Mouse (Mus musculus) layer of hippocampus, postnatal 10 days (tissue): ENCODE results near the gene Ppm1n. TPM values are rescaled to one million over a fixed set of nuclear protein-coding genes. Genes with fewer than 3 reads are reported as not detected.
"Not testable (repeated sequence)": the region's sequence is repeated elsewhere in the genome, so short reads cannot be mapped to it uniquely, and the experiment has no call there.

Experiments used
- DNase-seq, 2 experiments: peaks; one replicate each; pipeline ENCODE4 v3.0.0; 2021; ENCODE audit warnings: low spot score in 2 of 2
- total RNA-seq, 2 experiments: library from RNA; stranded (reverse); gene quantifications; 2 replicates each; pipeline ENCODE4 v1.2.3; 2021

The Ppm1n gene
- total RNA-seq, 2 experiments from 2014 or later: 0.31 TPM; not detected in 1

- no peak for DNase-seq
These were observed 3.5 kb upstream of the Ppm1n start for GRCm38 (mm10) chr7:19283406-19283804.

- DNase-seq: peak; percentile 64 to 76
These were observed 3.0 kb upstream of the Ppm1n start for GRCm38 (mm10) chr7:19282791-19283405.

GRCm38 (mm10) chr7:19282385-19282784 is 2.5 kb upstream of the Ppm1n start, which contains the start of gene Rtn2:
Gene Rtn2, plus strand, starts transcription at chr7:19282624.
- peak; percentile 82 to 89 for DNase-seq

GRCm38 (mm10) chr7:19281680-19282304 is 1.9 kb upstream of the Ppm1n start:
- DNase-seq: not testable (repeated sequence)

- no peak for DNase-seq
These were observed 812 bp downstream of the Ppm1n start for GRCm38 (mm10) chr7:19279052-19279451.

- DNase-seq: no peak
These were observed 3.6 kb downstream of the Ppm1n start for GRCm38 (mm10) chr7:19276253-19276652.

- peak; percentile 42 to 59 for DNase-seq
These were observed 7.6 kb downstream of the Ppm1n start for GRCm38 (mm10) chr7:19272173-19272764.

GRCm38 (mm10) chr7:19271238-19272172 is 8.4 kb downstream of the Ppm1n start, which contains the start of gene Vasp:
Gene Vasp, minus strand, starts transcription at chr7:19271817.
- DNase-seq: peak; percentile 76 to 83

- DNase-seq: no peak
These were observed 9.2 kb downstream of the Ppm1n start for GRCm38 (mm10) chr7:19270509-19271237.

GRCm38 (mm10) chr7:19269721-19270441 is 10.0 kb downstream of the Ppm1n start:
- DNase-seq: peak in 1 of 2 experiments; percentile 50

GRCm38 (mm10) chr7:19268993-19269681 is 10.7 kb downstream of the Ppm1n start:
- DNase-seq: no peak

- DNase-seq: no peak
These were observed 12.8 kb downstream of the Ppm1n start for GRCm38 (mm10) chr7:19267051-19267450.

- DNase-seq: no peak
These were observed 13.7 kb downstream of the Ppm1n start for GRCm38 (mm10) chr7:19265928-19266822.

- DNase-seq: no peak
These were observed 14.7 kb downstream of the Ppm1n start for GRCm38 (mm10) chr7:19265147-19265546.

- no peak for DNase-seq
These were observed 21.5 kb downstream of the Ppm1n start for GRCm38 (mm10) chr7:19258336-19258735.

- peak; percentile 48 to 60 for DNase-seq
These were observed 22.4 kb downstream of the Ppm1n start for GRCm38 (mm10) chr7:19257390-19258022.

- no peak for DNase-seq
These were observed 23.3 kb downstream of the Ppm1n start for GRCm38 (mm10) chr7:19256567-19256966.

- no peak for DNase-seq
These were observed 24.5 kb downstream of the Ppm1n start for GRCm38 (mm10) chr7:19255395-19255794.
